Mouse (Mus musculus): Measurements from ENCODE around the gene Ccdc170. TPM values are rescaled to one million over a fixed set of nuclear protein-coding genes. Genes with fewer than 3 reads are reported as not detected.

Ccdc170 gene
- polyA plus RNA-seq, 1 experiment = not detected

DNA sequence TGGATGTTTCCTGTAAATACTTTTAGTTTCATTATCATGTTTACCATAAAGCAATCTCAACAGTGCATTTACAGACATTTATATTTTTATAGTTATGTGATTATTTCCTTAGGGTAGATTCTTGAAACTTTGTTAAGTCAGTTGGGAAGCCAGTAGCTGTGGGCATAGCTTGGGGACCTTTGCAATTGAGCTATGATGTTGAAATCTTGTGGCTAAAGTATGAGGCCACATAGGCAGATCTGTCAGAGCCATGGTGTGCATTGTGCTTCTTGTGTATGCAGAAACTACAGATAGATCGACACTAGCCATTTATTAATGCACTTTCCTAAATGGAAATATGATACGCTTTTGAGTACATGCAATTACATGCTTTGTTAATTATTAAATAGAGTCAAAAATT lies 35.3 kb downstream of the Ccdc170 start:
- no peak overlapping the region for H3K27ac ChIP-seq (ENCODE audit: insufficient read depth, low read length)
- no peak overlapping the region for H3K4me3 ChIP-seq (ENCODE audit: insufficient read depth, low read length)
- no peak for TF ChIP-seq CTCF (IDR thresholded peaks at IDR 0.05; ENCODE audit: borderline replicate concordance, insufficient read depth, low read length)
- no peaks in the 10 kb centered on the region for H3K4me1 ChIP-seq (ENCODE audit: control insufficient read depth, insufficient read depth, low read length)

DNA sequence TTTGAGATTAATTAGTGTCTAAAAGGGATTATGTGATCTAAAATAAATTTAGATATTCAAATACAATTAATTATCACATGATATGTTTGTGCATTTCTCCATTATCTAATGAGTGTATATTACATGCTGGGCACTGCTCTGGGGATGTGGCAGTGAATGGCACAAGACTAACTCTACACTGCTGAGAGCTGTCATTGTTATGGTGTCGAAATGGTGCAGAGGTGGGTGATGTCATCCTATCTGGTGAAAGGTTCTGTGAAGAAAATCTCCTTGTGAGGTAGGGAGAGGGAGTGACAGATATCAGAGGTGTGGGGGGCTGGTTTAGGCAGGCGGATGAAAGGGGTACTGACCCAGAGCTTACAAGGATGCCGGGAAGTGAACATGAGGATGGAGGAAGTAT lies 37.3 kb downstream of the Ccdc170 start:
- Histone ChIP-seq H3K27ac (ENCODE audit: insufficient read depth, low read length) (no peak overlapping the region), H3K4me3 (ENCODE audit: insufficient read depth, low read length) (no peak overlapping the region), H3K4me1 (ENCODE audit: control insufficient read depth, insufficient read depth, low read length) (no peaks in the 10 kb centered on the region)
- TF ChIP-seq POLR2A (IDR thresholded peaks at IDR 0.05; ENCODE audit: low read depth, low read length) (no peak), CTCF (IDR thresholded peaks at IDR 0.05; ENCODE audit: borderline replicate concordance, insufficient read depth, low read length) (no peak)

DNA sequence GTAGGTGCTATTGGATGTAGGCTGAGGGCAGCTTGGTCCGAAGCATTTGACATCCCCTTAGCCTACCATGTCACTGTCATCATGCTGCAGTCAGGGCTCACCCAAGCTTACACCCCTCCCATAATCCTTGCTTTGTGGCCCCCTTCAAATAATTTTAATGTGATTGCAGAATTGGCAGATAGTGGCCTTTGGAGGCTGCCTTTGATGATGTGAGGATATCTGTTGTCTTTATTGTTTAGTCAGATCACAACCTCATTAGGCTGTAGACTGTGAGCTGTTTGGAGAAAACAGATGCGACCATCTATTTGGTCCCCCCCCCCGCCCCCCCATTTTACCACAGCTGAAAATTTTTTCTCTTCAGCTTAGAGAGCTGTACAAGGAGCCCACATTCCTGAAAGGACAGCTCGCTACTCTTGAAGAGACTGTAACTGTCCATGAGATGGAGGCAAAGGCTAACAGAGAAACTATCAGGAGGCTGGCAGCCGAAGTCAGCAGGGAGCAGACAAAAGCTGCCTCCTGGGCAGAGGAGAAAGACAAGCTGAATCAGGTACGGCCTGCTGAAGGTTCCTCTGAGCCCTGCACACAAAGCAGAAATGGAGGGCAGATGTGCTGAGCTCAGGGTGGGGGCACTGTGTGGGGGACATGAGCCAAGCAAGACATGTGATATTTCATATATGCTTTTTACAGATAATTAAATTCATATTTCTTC lies 38.2 kb downstream of the Ccdc170 start:
- no peak for TF ChIP-seq POLR2A (IDR thresholded peaks at IDR 0.05; ENCODE audit: low read depth, low read length)
- TF ChIP-seq CTCF (IDR thresholded peaks at IDR 0.05; ENCODE audit: borderline replicate concordance, insufficient read depth, low read length) = no peak
- Histone ChIP-seq H3K4me1 (ENCODE audit: control insufficient read depth, insufficient read depth, low read length) (no peaks in the 10 kb centered on the region), H3K4me3 (ENCODE audit: insufficient read depth, low read length) (no peak overlapping the region), H3K27ac (ENCODE audit: insufficient read depth, low read length) (no peak overlapping the region)

DNA sequence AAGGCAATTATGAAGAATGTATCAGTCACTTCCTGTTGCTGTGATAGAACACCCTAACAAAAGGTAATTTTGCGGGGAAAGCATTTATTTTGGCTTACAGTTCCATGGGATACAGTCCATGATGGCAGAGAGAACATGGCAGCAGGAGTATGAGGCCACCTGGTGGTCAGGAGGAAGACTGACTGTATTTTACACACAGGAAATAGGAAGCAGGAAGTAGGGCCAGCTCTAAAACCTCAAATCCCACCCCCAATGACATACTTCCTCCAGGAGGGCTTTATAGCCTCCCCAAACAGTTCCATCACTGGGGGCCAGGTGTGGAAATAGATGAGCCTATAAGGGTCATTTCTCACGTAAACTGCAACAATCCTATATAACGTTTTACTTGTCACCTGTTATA lies 39.8 kb downstream of the Ccdc170 start:
- H3K4me1 ChIP-seq (ENCODE audit: control insufficient read depth, insufficient read depth, low read length) = no peaks in the 10 kb centered on the region
- no peak overlapping the region for H3K4me3 ChIP-seq (ENCODE audit: insufficient read depth, low read length)
- no peak for TF ChIP-seq POLR2A (IDR thresholded peaks at IDR 0.05; ENCODE audit: low read depth, low read length)
- TF ChIP-seq CTCF (IDR thresholded peaks at IDR 0.05; ENCODE audit: borderline replicate concordance, insufficient read depth, low read length) = no peak
- no peak overlapping the region for H3K27ac ChIP-seq (ENCODE audit: insufficient read depth, low read length)

DNA sequence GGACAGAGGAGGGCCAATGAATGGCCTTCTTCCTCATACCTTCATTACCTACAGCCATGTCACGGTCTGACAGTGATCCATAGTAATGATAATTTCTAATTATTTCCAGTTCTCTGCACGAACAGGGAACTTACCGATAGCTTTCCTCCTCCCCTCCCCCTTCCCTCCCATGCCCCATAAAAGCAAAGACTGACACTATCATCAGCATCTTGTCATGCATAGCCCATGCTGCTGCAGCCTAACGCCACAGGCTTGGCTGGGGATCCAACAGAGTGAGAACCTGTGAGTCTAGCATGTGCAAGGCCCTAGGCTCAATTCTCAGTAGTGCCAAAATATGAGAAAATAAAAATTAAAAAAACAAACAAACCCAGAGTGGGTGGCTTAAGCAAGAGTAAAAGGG lies 40.8 kb downstream of the Ccdc170 start:
- Histone ChIP-seq H3K4me1 (ENCODE audit: control insufficient read depth, insufficient read depth, low read length) (no peaks in the 10 kb centered on the region), H3K27ac (ENCODE audit: insufficient read depth, low read length) (no peak overlapping the region), H3K4me3 (ENCODE audit: insufficient read depth, low read length) (no peak overlapping the region)
- no peak for TF ChIP-seq CTCF (IDR thresholded peaks at IDR 0.05; ENCODE audit: borderline replicate concordance, insufficient read depth, low read length)
- TF ChIP-seq POLR2A (IDR thresholded peaks at IDR 0.05; ENCODE audit: low read depth, low read length) = no peak

DNA sequence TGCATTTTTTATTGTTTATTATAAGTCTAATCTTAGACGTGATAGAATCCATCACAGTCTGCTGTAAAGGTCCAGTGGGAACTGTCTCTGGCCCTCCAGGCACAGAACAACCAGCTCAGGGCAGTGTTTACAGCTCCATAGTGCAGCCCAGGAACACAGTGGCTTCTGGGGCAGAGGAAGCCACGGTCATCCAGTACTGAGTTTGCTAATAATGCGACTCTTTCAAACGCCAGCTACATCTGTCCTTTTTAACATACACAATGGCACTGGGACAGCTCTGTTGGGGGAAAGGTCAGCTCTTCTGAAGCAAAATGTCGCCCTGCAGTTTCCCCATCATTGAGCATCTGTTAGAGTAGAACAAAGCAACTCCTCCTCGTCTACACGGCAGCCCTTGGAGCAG lies 45.7 kb downstream of the Ccdc170 start:
- TF ChIP-seq POLR2A (IDR thresholded peaks at IDR 0.05; ENCODE audit: low read depth, low read length) (no peak), CTCF (IDR thresholded peaks at IDR 0.05; ENCODE audit: borderline replicate concordance, insufficient read depth, low read length) (no peak)

DNA sequence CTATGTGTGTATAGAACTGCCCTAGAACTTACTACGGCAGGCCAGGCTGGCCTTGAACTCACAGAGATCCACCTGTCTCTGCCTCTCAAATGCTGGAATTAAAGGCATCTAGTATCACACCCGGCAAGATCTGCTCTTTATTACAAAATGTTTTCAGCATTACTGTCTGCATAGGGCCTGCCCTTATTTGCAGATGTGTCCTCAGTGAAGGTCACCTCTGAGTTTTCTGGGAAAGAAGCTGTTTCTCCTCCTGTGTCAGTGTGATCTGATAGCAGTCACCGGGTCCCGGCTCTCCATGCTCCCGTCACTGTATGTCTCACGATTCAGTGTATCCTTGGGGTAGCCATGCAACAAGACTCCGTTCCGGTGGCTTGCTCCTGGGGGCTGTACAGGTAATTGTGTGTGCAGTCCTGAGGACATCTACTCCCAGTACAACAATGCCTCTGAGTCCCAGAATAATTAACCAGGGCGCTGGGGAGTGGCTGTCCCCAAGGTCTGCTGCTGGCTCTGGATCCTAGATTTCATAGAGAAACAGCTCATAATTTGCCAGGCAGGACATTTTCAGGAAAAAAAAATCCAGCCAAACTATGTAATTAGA lies 48.4 kb downstream of the Ccdc170 start:
- H3K4me1 ChIP-seq (ENCODE audit: control insufficient read depth, insufficient read depth, low read length) = no peaks in the 10 kb centered on the region

More for the DNA sequence above, 45.7 kb downstream of the Ccdc170 start:
- Histone ChIP-seq H3K4me3 (ENCODE audit: insufficient read depth, low read length) (no peak overlapping the region), H3K4me1 (ENCODE audit: control insufficient read depth, insufficient read depth, low read length) (no peaks in the 10 kb centered on the region), H3K27ac (ENCODE audit: insufficient read depth, low read length) (no peak overlapping the region)

DNA sequence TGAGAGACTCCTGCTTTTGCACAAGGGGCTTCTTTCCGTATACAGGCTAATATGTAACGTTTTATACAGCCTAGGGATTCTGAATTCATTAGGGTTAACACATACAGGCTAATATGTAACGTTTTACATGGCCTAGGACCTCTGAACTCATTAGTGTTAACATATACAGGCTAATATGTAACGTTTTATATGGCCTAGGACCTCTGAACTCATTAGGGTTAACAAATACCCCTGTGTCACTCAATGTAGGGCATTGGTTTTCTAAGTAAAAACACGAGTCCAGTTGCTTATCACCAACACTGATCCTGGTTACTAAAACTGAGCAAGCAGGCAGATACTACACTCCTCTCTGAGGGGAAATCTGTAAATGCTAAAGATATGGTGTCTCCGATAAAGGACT lies 49.6 kb downstream of the Ccdc170 start:
- H3K27ac ChIP-seq (ENCODE audit: insufficient read depth, low read length) = no peak overlapping the region

More for the DNA sequence above, 48.4 kb downstream of the Ccdc170 start:
- H3K27ac ChIP-seq (ENCODE audit: insufficient read depth, low read length) = no peak overlapping the region
- no peak for TF ChIP-seq POLR2A (IDR thresholded peaks at IDR 0.05; ENCODE audit: low read depth, low read length)
- TF ChIP-seq CTCF (IDR thresholded peaks at IDR 0.05; ENCODE audit: borderline replicate concordance, insufficient read depth, low read length) = no peak
- H3K4me3 ChIP-seq (ENCODE audit: insufficient read depth, low read length) = no peak overlapping the region

DNA sequence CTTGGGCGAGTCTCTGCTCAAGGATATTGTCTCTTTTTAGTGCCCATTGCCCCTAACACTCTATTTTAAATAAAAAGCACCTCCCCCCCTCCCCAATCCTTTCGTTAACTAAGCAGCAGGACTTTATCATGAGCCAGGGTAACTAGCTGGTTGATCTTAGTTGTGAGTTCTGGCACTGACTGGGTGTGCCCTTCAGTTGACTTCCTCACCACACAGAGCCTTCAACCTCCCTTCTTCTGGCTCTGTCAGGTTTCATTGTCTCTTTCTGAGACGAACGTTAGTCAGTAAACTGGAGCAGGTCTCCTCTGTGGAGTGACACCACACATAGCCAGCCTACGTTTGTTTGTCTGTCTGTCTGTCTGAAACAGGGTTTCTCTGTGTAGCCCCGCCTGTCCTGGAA lies 50.4 kb downstream of the Ccdc170 start:
- no peak for TF ChIP-seq CTCF (IDR thresholded peaks at IDR 0.05; ENCODE audit: borderline replicate concordance, insufficient read depth, low read length)
- TF ChIP-seq POLR2A (IDR thresholded peaks at IDR 0.05; ENCODE audit: low read depth, low read length) = no peak
- Histone ChIP-seq H3K4me1 (ENCODE audit: control insufficient read depth, insufficient read depth, low read length) (no peaks in the 10 kb centered on the region), H3K4me3 (ENCODE audit: insufficient read depth, low read length) (no peak overlapping the region), H3K27ac (ENCODE audit: insufficient read depth, low read length) (no peak overlapping the region)

More for the DNA sequence above, 49.6 kb downstream of the Ccdc170 start:
- no peak overlapping the region for H3K4me3 ChIP-seq (ENCODE audit: insufficient read depth, low read length)
- no peaks in the 10 kb centered on the region for H3K4me1 ChIP-seq (ENCODE audit: control insufficient read depth, insufficient read depth, low read length)
- TF ChIP-seq CTCF (IDR thresholded peaks at IDR 0.05; ENCODE audit: borderline replicate concordance, insufficient read depth, low read length) (no peak), POLR2A (IDR thresholded peaks at IDR 0.05; ENCODE audit: low read depth, low read length) (no peak)

DNA sequence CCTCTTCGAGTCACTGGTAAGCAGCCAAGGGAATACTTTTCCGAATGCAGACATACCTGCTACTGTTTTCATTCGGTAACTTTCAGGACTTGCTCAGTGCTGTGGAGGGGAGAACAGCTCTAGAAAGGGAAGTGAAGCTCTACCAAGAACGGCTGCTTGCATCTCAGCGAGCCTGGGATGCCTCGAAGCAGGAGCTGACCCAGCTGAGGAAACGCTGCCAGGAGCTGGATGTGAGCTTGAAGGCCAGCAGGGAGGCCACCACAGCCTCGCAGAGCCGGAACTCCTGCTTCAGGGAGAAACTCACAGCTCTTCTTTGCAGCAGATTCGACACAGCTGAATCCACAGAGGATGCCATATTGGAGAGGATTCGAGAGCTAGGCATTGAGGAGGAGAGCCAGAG lies 51.6 kb downstream of the Ccdc170 start:
- no peak for TF ChIP-seq CTCF (IDR thresholded peaks at IDR 0.05; ENCODE audit: borderline replicate concordance, insufficient read depth, low read length)
- no peak for TF ChIP-seq POLR2A (IDR thresholded peaks at IDR 0.05; ENCODE audit: low read depth, low read length)
- Histone ChIP-seq H3K4me1 (ENCODE audit: control insufficient read depth, insufficient read depth, low read length) (no peaks in the 10 kb centered on the region), H3K4me3 (ENCODE audit: insufficient read depth, low read length) (no peak overlapping the region), H3K27ac (ENCODE audit: insufficient read depth, low read length) (no peak overlapping the region)
